Mouse (Mus musculus): ENCODE measurements around the gene Mipol1. TPM values are rescaled to one million over a fixed set of nuclear protein-coding genes. Genes with fewer than 3 reads are reported as not detected.

Mipol1 gene
- polyA plus RNA-seq, 1 experiment = 0.70 TPM

- Histone ChIP-seq H3K79me3 (ENCODE audit: low read depth) (no peaks in the 10 kb centered on the region), H3ac (ENCODE audit: control insufficient read depth, insufficient read length, low read depth) (no peak overlapping the region), H3K27me3 (ENCODE audit: control insufficient read depth, insufficient read depth, insufficient read length) (peaks cover 32% of the 10 kb centered on the region), H3K79me2 (ENCODE audit: control insufficient read depth, insufficient read depth) (no peaks in the 10 kb centered on the region), H3K36me3 (ENCODE audit: control insufficient read depth, insufficient read depth) (no peaks in the 10 kb centered on the region), H3K4me3 (ENCODE audit: insufficient read depth, poor library complexity, severe bottlenecking) (no peak overlapping the region)
- TF ChIP-seq MYOG (IDR thresholded peaks at IDR 0.05; ENCODE audit: control insufficient read depth, extremely low read depth, insufficient read length) (no peak), FOSL1 (IDR thresholded peaks at IDR 0.05; ENCODE audit: insufficient read depth, low read length, poor library complexity, severe bottlenecking) (no peak), CEBPB (IDR thresholded peaks at IDR 0.05; ENCODE audit: low read depth) (no peak)
These were observed 313.4 kb downstream of the Mipol1 start for GRCm38 (mm10) chr12:57543627-57543991.

- no peak for TF ChIP-seq FOSL1 (IDR thresholded peaks at IDR 0.05; ENCODE audit: insufficient read depth, low read length, poor library complexity, severe bottlenecking)
- no peak for TF ChIP-seq MYOD1 (IDR thresholded peaks at IDR 0.05; ENCODE audit: control insufficient read depth, insufficient read length, low read depth)
- TF ChIP-seq USF1 (IDR thresholded peaks at IDR 0.05; ENCODE audit: low read depth) = no peak
- TF ChIP-seq CEBPB (IDR thresholded peaks at IDR 0.05; ENCODE audit: low read depth) = no peak
- TF ChIP-seq MYOG (IDR thresholded peaks at IDR 0.05; ENCODE audit: control insufficient read depth, extremely low read depth, insufficient read length) = no peak
- no peak for TF ChIP-seq MAX (IDR thresholded peaks at IDR 0.05)
- TF ChIP-seq CTCF (IDR thresholded peaks at IDR 0.05; ENCODE audit: control insufficient read depth, insufficient read depth, insufficient read length) = no peak
- no peak overlapping the region for H3K4me3 ChIP-seq (ENCODE audit: insufficient read depth, poor library complexity, severe bottlenecking)
- H3K27me3 ChIP-seq (ENCODE audit: control insufficient read depth, insufficient read depth, insufficient read length) = peaks cover 30% of the 10 kb centered on the region
- H3ac ChIP-seq (ENCODE audit: control insufficient read depth, insufficient read length, low read depth) = no peak overlapping the region
- H3K36me3 ChIP-seq (ENCODE audit: control insufficient read depth, insufficient read depth) = no peaks in the 10 kb centered on the region
- H3K79me2 ChIP-seq (ENCODE audit: control insufficient read depth, insufficient read depth) = no peaks in the 10 kb centered on the region
- H3K79me3 ChIP-seq (ENCODE audit: low read depth) = no peaks in the 10 kb centered on the region
These were observed 314.6 kb downstream of the Mipol1 start for GRCm38 (mm10) chr12:57544641-57545370.

GRCm38 (mm10) chr12:57545371-57546241, 315.4 kb downstream of the Mipol1 start:
- Histone ChIP-seq H3ac (ENCODE audit: control insufficient read depth, insufficient read length, low read depth) (no peak overlapping the region), H3K79me2 (ENCODE audit: control insufficient read depth, insufficient read depth) (no peaks in the 10 kb centered on the region), H3K4me3 (ENCODE audit: insufficient read depth, poor library complexity, severe bottlenecking) (no peak overlapping the region), H3K79me3 (ENCODE audit: low read depth) (no peaks in the 10 kb centered on the region), H3K27me3 (ENCODE audit: control insufficient read depth, insufficient read depth, insufficient read length) (peaks cover 37% of the 10 kb centered on the region), H3K36me3 (ENCODE audit: control insufficient read depth, insufficient read depth) (no peaks in the 10 kb centered on the region)
- TF ChIP-seq USF1 (IDR thresholded peaks at IDR 0.05; ENCODE audit: low read depth) = no peak

Other genes with a start within 250 kb of the Mipol1 start
- gene Slc25a21, start 33.0 kb upstream of the Mipol1 start, polyA plus RNA-seq (2012; fragmentation: generic; extraction: Trizol) = not detected
- gene Prps1l3, start within 50 bp of the Mipol1 start, polyA plus RNA-seq (2012; fragmentation: generic; extraction: Trizol) = 15.9 TPM